Mouse (Mus musculus) thymus, adult 2 months (tissue): ENCODE measurements around the gene Zfp831. TPM values are rescaled to one million over a fixed set of nuclear protein-coding genes. Genes with fewer than 3 reads are reported as not detected.

ENCODE experiments used
- DNase-seq: peaks from one replicate; pipeline ENCODE4 v3.0.0; 2021
- H3K27ac ChIP-seq: fragments of 200-500 bp; 2 replicates; pipeline ENCODE4 v1.5.1; 2012; ENCODE audit warnings: low read length, control low read depth; ENCODE audit not compliant: control insufficient read depth, insufficient read depth
- H3K27me3 ChIP-seq: fragments of 200-500 bp; 2 replicates; pipeline ENCODE4 v1.6.1; 2012; ENCODE audit warnings: mild to moderate bottlenecking, low read length, moderate library complexity, mixed read lengths; ENCODE audit not compliant: control insufficient read depth, insufficient read depth
- H3K36me3 ChIP-seq: fragments of 200-500 bp; 2 replicates; pipeline ENCODE4 v1.6.1; 2012; ENCODE audit warnings: mild to moderate bottlenecking, low read length, moderate library complexity; ENCODE audit not compliant: control insufficient read depth, insufficient read depth
- H3K4me1 ChIP-seq: fragments of 200-500 bp; replicated peaks from 2 replicates; pipeline ENCODE4 v1.6.1; 2012; ENCODE audit warnings: low read length; ENCODE audit not compliant: control insufficient read depth, insufficient read depth
- H3K4me3 ChIP-seq: fragments of 200-500 bp; 2 replicates; pipeline ENCODE4 v1.5.1; 2012; ENCODE audit warnings: mild to moderate bottlenecking, low read length, control low read depth, moderate library complexity; ENCODE audit not compliant: control insufficient read depth, insufficient read depth
- CTCF ChIP-seq: fragments of 200-500 bp; IDR thresholded peaks from 2 replicates; pipeline ENCODE4 v1.5.1; 2012; ENCODE audit warnings: mild to moderate bottlenecking, control low read depth, low read length, moderate library complexity, borderline replicate concordance; ENCODE audit not compliant: control insufficient read depth, poor library complexity, insufficient read depth; ENCODE audit errors: extremely low read depth
- POLR2A ChIP-seq: fragments of 200-500 bp; IDR thresholded peaks from 2 replicates; pipeline ENCODE4 v1.6.1; 2012; ENCODE audit warnings: mild to moderate bottlenecking, low read length, control low read depth, moderate library complexity; ENCODE audit not compliant: control insufficient read depth, poor library complexity, insufficient read depth; ENCODE audit errors: extremely low read depth
- WGBS: fragments of 180-500 bp; shearing (Covaris S2); methylation state at CpG from one replicate; pipeline ENCODE4 v1.1.7; 2018; 5-methylcytosine and 5-hydroxymethylcytosine counted together
- polyA plus RNA-seq: library from polyadenylated mRNA; depleted of rRNA; stranded (reverse); fragments of >200 nt; gene quantifications from 2 replicates; pipeline ENCODE4 v1.2.3, GENCODE M21; 2012; rRNA removed

Gene Zfp831
- 3.1 TPM in 2 replicates for polyA plus RNA-seq

GRCm38 (mm10) chr2:174643448-174644144, at the start of gene Zfp831:
Zfp831 (plus strand) TSS chr2:174643534.
- no peak for DNase-seq
- no peaks in the 10 kb centered on the region for H3K4me1 ChIP-seq
- no peak within 1 kb of the TSS for H3K4me3 ChIP-seq
- H3K27ac ChIP-seq = no peak within 1 kb of the TSS
- H3K27me3 ChIP-seq = no peaks in the 10 kb centered on the region
- WGBS = 96% methylated on average over 18 of the region's 18 CpGs
- TF ChIP-seq POLR2A (no peak), CTCF (no peak)
- H3K36me3 ChIP-seq = no peaks in the 10 kb centered on the region

GRCm38 (mm10) chr2:174594965-174595364, 48.4 kb upstream of the Zfp831 start:
- no peak for TF ChIP-seq POLR2A
- TF ChIP-seq CTCF = no peak
- peaks cover 15% of the 10 kb centered on the region for H3K4me1 ChIP-seq
- no peaks in the 10 kb centered on the region for H3K27me3 ChIP-seq
- no peak overlapping the region for H3K4me3 ChIP-seq
- DNase-seq = no peak
- no peak overlapping the region for H3K27ac ChIP-seq
- WGBS = 90% methylated on average over 9 of the region's 9 CpGs
- no peaks in the 10 kb centered on the region for H3K36me3 ChIP-seq

- no peak for TF ChIP-seq CTCF
- no peak for TF ChIP-seq POLR2A
- no peaks in the 10 kb centered on the region for H3K27me3 ChIP-seq
- H3K4me3 ChIP-seq = no peak overlapping the region
- H3K36me3 ChIP-seq = no peaks in the 10 kb centered on the region
- peaks cover 16% of the 10 kb centered on the region for H3K4me1 ChIP-seq
- DNase-seq = no peak
- no peak overlapping the region for H3K27ac ChIP-seq
- 97% methylated on average over 2 of the region's 2 CpGs for WGBS
Measured at GRCm38 (mm10) chr2:174595611-174596010, 47.7 kb upstream of the Zfp831 start.

GRCm38 (mm10) chr2:174596457-174596856, 46.9 kb upstream of the Zfp831 start:
- Histone ChIP-seq H3K4me1 (peaks cover 24% of the 10 kb centered on the region), H3K4me3 (no peak overlapping the region), H3K36me3 (no peaks in the 10 kb centered on the region), H3K27ac (no peak overlapping the region), H3K27me3 (no peaks in the 10 kb centered on the region)
- WGBS = 96% methylated on average over 15 of the region's 15 CpGs
- DNase-seq = no peak
- TF ChIP-seq POLR2A (no peak), CTCF (no peak)

- H3K4me3 ChIP-seq = peak overlapping the region; percentile 33
- peak overlapping the region; percentile 0; the same call in 1 of the 2 replicates for H3K27ac ChIP-seq
- 16% methylated on average over 12 of the region's 12 CpGs for WGBS
- H3K27me3 ChIP-seq = no peaks in the 10 kb centered on the region
- peak; percentile 38 for DNase-seq
- peaks cover 40% of the 10 kb centered on the region for H3K4me1 ChIP-seq
- H3K36me3 ChIP-seq = no peaks in the 10 kb centered on the region
- TF ChIP-seq POLR2A (no peak), CTCF (no peak)
Measured at GRCm38 (mm10) chr2:174598451-174598850, 44.9 kb upstream of the Zfp831 start.

GRCm38 (mm10) chr2:174599071-174599635, 44.2 kb upstream of the Zfp831 start:
- H3K27me3 ChIP-seq = no peaks in the 10 kb centered on the region
- H3K4me3 ChIP-seq = peak overlapping the region; percentile 33
- no peak for DNase-seq
- no peaks in the 10 kb centered on the region for H3K36me3 ChIP-seq
- H3K4me1 ChIP-seq = peaks cover 41% of the 10 kb centered on the region
- TF ChIP-seq POLR2A (no peak), CTCF (no peak)
- peak overlapping the region; percentile 4; the same call in 1 of the 2 replicates for H3K27ac ChIP-seq
- 89% methylated on average over 9 of the region's 9 CpGs for WGBS
